ENCODE assay signal across 9 mouse cellular contexts in genomic region chr2:167079535-167080257, GRCm38 (mm10). TPM values are rescaled to one million over a fixed set of nuclear protein-coding genes. Genes with fewer than 3 reads are reported as not detected.
DNase-seq lines count a peak whose midpoint lies in the region; ATAC-seq and TF ChIP-seq lines count a peak whose summit lies in the region.
"Had no signal": no experiment of that assay in that cellular context is flagged by ENCODE, and none has a peak within 500 bp of the region (broad histone marks: within the 10 kb centered on the region; RNA-seq: fewer than 3 reads in every experiment).

No protein-coding gene starts in this region.

- ATAC-seq in lung, postnatal 0 days, result peak; percentile 55

- no peaks in the 10 kb centered on the region for H3K36me3 ChIP-seq in lung, postnatal 0 days (ENCODE audit: insufficient read depth, low read length)
- no peaks in the 10 kb centered on the region for H3K36me3 ChIP-seq in kidney, adult 2 months (ENCODE audit: control insufficient read depth, insufficient read depth, low read length)
- H3K36me3 ChIP-seq: limb, embryonic 13.5 days had no signal

- peak; percentile 30 for DNase-seq in urinary bladder, postnatal 14 days (ENCODE audit: low spot score)
- DNase-seq in urinary bladder, adult 18-20 months (ENCODE audit: low spot score in 2 of 2), result no peak
- DNase-seq in heart, postnatal 4 days, result peak; percentile 71
- DNase-seq in lung, postnatal 0 days (ENCODE audit: low spot score), result peak; percentile 66
- DNase-seq in spleen, postnatal 36 days (ENCODE audit: low spot score in 2 of 2), result no peak
- no peak for DNase-seq in kidney, adult 2 months
- no peak for DNase-seq in kidney, postnatal 36 days

- no peak overlapping the region for H3K4me2 ChIP-seq in lung, postnatal 0 days (replicated peaks; ENCODE audit: low read depth, low read length)
- H3K4me2 ChIP-seq: limb, embryonic 13.5 days had no signal

- no peaks in the 10 kb centered on the region; the same call in 1 of the 2 replicates for H3K4me1 ChIP-seq in embryonic fibroblast, embryonic 13.5 days (ENCODE audit: control insufficient read depth, insufficient read depth, low read length)
- no peaks in the 10 kb centered on the region for H3K4me1 ChIP-seq in lung, postnatal 0 days (ENCODE audit: insufficient read depth, low read depth, low read length)
- H3K4me1 ChIP-seq in kidney, adult 2 months (ENCODE audit: control insufficient read depth, insufficient read depth, low read length), result no peaks in the 10 kb centered on the region

- no peaks in the 10 kb centered on the region for H3K9me3 ChIP-seq in lung, postnatal 0 days (ENCODE audit: low read length)

- TF ChIP-seq CTCF in embryonic fibroblast, embryonic 13.5 days (IDR thresholded peaks at IDR 0.05; ENCODE audit: borderline replicate concordance, insufficient read depth, low read length), result no peak
- no peak for TF ChIP-seq CTCF in lung, postnatal 0 days (IDR thresholded peaks at IDR 0.05)
- no peak for TF ChIP-seq CTCF in kidney, adult 2 months (conservative IDR thresholded peaks at IDR 0.05; ENCODE audit: insufficient read depth, insufficient read length, low read depth, low read length)

- 43% methylated on average over 18 of the region's 18 CpGs for WGBS in lung, postnatal 0 days
- WGBS in kidney, adult 2 months, result 55% methylated on average over 18 of the region's 18 CpGs

- H3K27me3 ChIP-seq in lung, postnatal 0 days (replicated peaks; ENCODE audit: insufficient read depth, low read length), result no peaks in the 10 kb centered on the region
- H3K27me3 ChIP-seq in kidney, adult 2 months (replicated peaks; ENCODE audit: control insufficient read depth, insufficient read depth, low read length), result no peaks in the 10 kb centered on the region
- H3K27me3 ChIP-seq: limb, embryonic 13.5 days had no signal

- H3K9ac ChIP-seq in lung, postnatal 0 days (replicated peaks; ENCODE audit: low read depth), result no peak overlapping the region
- H3K9ac ChIP-seq: limb, embryonic 13.5 days had no signal

- no peak for TF ChIP-seq POLR2A in embryonic fibroblast, embryonic 13.5 days (IDR thresholded peaks at IDR 0.05; ENCODE audit: low read depth, low read length)
- TF ChIP-seq POLR2A in kidney, adult 2 months (IDR thresholded peaks at IDR 0.05; ENCODE audit: low read depth, low read length), result no peak

- no peak for TF ChIP-seq EP300 in lung, postnatal 0 days (IDR thresholded peaks at IDR 0.05)

- no peak overlapping the region for H3K4me3 ChIP-seq in embryonic fibroblast, embryonic 13.5 days (ENCODE audit: insufficient read depth, low read length)
- no peak overlapping the region for H3K4me3 ChIP-seq in lung, postnatal 0 days (ENCODE audit: low read depth, low read length)
- no peak overlapping the region for H3K4me3 ChIP-seq in kidney, adult 2 months (ENCODE audit: insufficient read depth, low read depth, low read length)
- H3K4me3 ChIP-seq: limb, embryonic 13.5 days had no signal

- peak overlapping the region; percentile 64 for H3K27ac ChIP-seq in embryonic fibroblast, embryonic 13.5 days (ENCODE audit: insufficient read depth, low read length)
- H3K27ac ChIP-seq in lung, postnatal 0 days (ENCODE audit: low read length), result peak overlapping the region; percentile 51; the same call in 1 of the 2 replicates
- no peak overlapping the region for H3K27ac ChIP-seq in kidney, adult 2 months (ENCODE audit: insufficient read depth, low read depth, low read length)
- H3K27ac ChIP-seq: limb, embryonic 13.5 days had no signal

RNA-seq across cellular contexts. Expression of gene Znfx1, which starts 16.9 kb away (rescaled TPM):
- polyA plus RNA-seq in embryonic fibroblast, embryonic 13.5 days (2011; ENCODE audit: insufficient read length, low read depth, missing spikeins), result 23.6 and 23.8 TPM in 2 replicates
- total RNA-seq in heart, postnatal 4 days (2021), result 10 to 100 TPM; 19.7 to 22.4 TPM
- polyA plus RNA-seq in lung, postnatal 0 days (2015; fragmentation: Nextera tagmentation; extraction: Ambion mirVana), result 9.8 and 9.9 TPM in 2 replicates
- 58.7 and 60.9 TPM in 2 replicates for polyA plus RNA-seq in kidney, adult 2 months (2012; rRNA removed)

Comparison
In these comparisons a context has a peak if more than half of its experiments do, and no peak if none do; other contexts are left out.
1. DNase-seq: peak in urinary bladder, postnatal 14 days (single experiment), heart, postnatal 4 days (single experiment) and lung, postnatal 0 days (single experiment); none in urinary bladder, adult 18-20 months (0 of 2), spleen, postnatal 36 days (0 of 2), kidney, adult 2 months (single experiment) and kidney, postnatal 36 days (0 of 2).